In the genomic region with DNA sequence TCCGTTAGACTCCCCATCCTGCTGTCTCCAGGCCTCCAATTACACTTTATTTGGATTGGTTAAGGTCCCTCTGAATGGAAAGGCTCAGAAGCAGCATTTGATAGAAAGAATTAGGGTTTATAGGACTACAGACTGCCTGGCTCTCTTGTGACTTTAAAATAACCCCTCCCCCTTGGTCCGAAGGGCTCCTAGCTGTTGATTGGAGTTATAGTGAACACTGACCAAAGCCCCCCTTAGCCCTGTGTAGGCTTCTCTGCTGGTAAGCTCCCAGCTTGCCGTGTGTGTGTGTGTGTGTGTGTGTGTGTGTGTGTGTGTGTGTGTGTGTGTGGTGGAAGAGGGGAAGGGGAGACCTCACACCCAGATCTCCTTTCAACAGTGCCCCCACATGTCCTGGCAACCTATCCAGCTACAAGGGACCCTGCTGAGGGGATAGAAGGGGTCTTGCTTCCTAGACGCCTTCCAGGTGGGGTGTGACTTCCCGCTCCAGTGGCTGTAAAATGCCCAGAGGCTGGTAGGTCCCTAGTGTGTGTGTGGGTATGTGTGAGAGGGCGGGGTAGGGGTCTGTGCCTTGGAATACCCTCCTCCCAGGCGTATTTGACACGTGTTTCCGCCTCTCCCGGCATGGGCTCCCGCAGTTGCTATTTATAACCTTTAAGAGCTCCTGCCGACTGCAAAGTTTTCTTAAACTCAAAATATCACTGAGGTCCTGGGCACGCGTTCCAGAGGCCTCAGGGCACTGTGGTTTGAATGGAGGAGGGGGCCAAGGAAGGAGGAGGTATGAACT, we compare ENCODE assay signal across 11 mouse cellular contexts. TPM values are rescaled to one million over a fixed set of nuclear protein-coding genes. Genes with fewer than 3 reads are reported as not detected.
DNase-seq lines count a peak whose midpoint lies in the region; ATAC-seq and TF ChIP-seq lines count a peak whose summit lies in the region.
"Had no signal": no experiment of that assay in that cellular context is flagged by ENCODE, and none has a peak within 500 bp of the region (broad histone marks: within the 10 kb centered on the region; RNA-seq: fewer than 3 reads in every experiment).

No protein-coding gene starts in this region.

- H3K36me3 ChIP-seq in intestine, embryonic 15.5 days = no peaks in the 10 kb centered on the region
- no peaks in the 10 kb centered on the region for H3K36me3 ChIP-seq in intestine, postnatal 0 days (ENCODE audit: control insufficient read depth, insufficient read depth)
- H3K36me3 ChIP-seq in embryonic facial prominence, embryonic 12.5 days = no peaks in the 10 kb centered on the region
- H3K36me3 ChIP-seq in heart, embryonic 16.5 days (ENCODE audit: control insufficient read depth, insufficient read depth) = no peaks in the 10 kb centered on the region
- no peaks in the 10 kb centered on the region for H3K36me3 ChIP-seq in limb, embryonic 13.5 days
- H3K36me3 ChIP-seq in neural tube, embryonic 15.5 days = no peaks in the 10 kb centered on the region
- H3K36me3 ChIP-seq: forebrain, embryonic 15.5 days had no signal

- H3K9me3 ChIP-seq in intestine, embryonic 15.5 days = no peaks in the 10 kb centered on the region
- no peaks in the 10 kb centered on the region for H3K9me3 ChIP-seq in intestine, postnatal 0 days (ENCODE audit: control insufficient read depth)
- no peaks in the 10 kb centered on the region for H3K9me3 ChIP-seq in embryonic facial prominence, embryonic 12.5 days
- H3K9me3 ChIP-seq in heart, embryonic 16.5 days (replicated peaks; ENCODE audit: control insufficient read depth, low read length) = no peaks in the 10 kb centered on the region
- H3K9me3 ChIP-seq in limb, embryonic 13.5 days = no peaks in the 10 kb centered on the region
- H3K9me3 ChIP-seq in neural tube, embryonic 15.5 days (replicated peaks) = no peaks in the 10 kb centered on the region
- H3K9me3 ChIP-seq: forebrain, embryonic 15.5 days had no signal

- 0 out of 2 replicates have a peak, but pooled peaks cover 3% of the 10 kb centered on the region for H3K27me3 ChIP-seq in intestine, embryonic 15.5 days (replicated peaks)
- H3K27me3 ChIP-seq in intestine, postnatal 0 days (replicated peaks; ENCODE audit: control insufficient read depth, insufficient read depth, low read length) = peaks cover 1% of the 10 kb centered on the region; the same call in 1 of the 2 replicates
- no peaks in the 10 kb centered on the region for H3K27me3 ChIP-seq in embryonic facial prominence, embryonic 12.5 days
- no peaks in the 10 kb centered on the region for H3K27me3 ChIP-seq in heart, embryonic 16.5 days (ENCODE audit: control insufficient read depth, insufficient read depth, low read length)
- peaks cover 10% of the 10 kb centered on the region for H3K27me3 ChIP-seq in limb, embryonic 13.5 days
- 0 out of 2 replicates have a peak, but pooled peaks cover 8% of the 10 kb centered on the region for H3K27me3 ChIP-seq in neural tube, embryonic 15.5 days (replicated peaks)
- H3K27me3 ChIP-seq: forebrain, embryonic 15.5 days had no signal

- peak overlapping the region; percentile 40; the same call in 1 of the 2 replicates for H3K27ac ChIP-seq in intestine, embryonic 15.5 days
- no peak overlapping the region for H3K27ac ChIP-seq in intestine, postnatal 0 days (ENCODE audit: low read depth, low read length)
- H3K27ac ChIP-seq in embryonic facial prominence, embryonic 12.5 days = peak overlapping the region; percentile 66
- H3K27ac ChIP-seq in heart, embryonic 16.5 days (ENCODE audit: low read length) = peak overlapping the region; percentile 85
- H3K27ac ChIP-seq in limb, embryonic 13.5 days = peak overlapping the region; percentile 72
- no peak overlapping the region for H3K27ac ChIP-seq in neural tube, embryonic 15.5 days (replicated peaks)
- H3K27ac ChIP-seq: forebrain, embryonic 15.5 days had no signal

- no peak overlapping the region for H3K9ac ChIP-seq in intestine, embryonic 15.5 days
- no peak overlapping the region for H3K9ac ChIP-seq in intestine, postnatal 0 days (ENCODE audit: low read depth, low read length)
- no peak overlapping the region for H3K9ac ChIP-seq in embryonic facial prominence, embryonic 12.5 days
- H3K9ac ChIP-seq in heart, embryonic 16.5 days (ENCODE audit: low read length) = peak overlapping the region; percentile 49
- no peak overlapping the region for H3K9ac ChIP-seq in limb, embryonic 13.5 days
- no peak overlapping the region for H3K9ac ChIP-seq in neural tube, embryonic 15.5 days (replicated peaks)
- H3K9ac ChIP-seq: forebrain, embryonic 15.5 days had no signal

- DNase-seq in thymus, postnatal 4 days = no peak
- DNase-seq: adrenal gland, postnatal 14 days; cerebellum, adult 11-12 months; thymus, postnatal 14 days had no signal

- TF ChIP-seq CTCF in intestine, postnatal 0 days (IDR thresholded peaks at IDR 0.05; ENCODE audit: low read depth) = no peak

- no peak overlapping the region for H3K4me3 ChIP-seq in intestine, embryonic 15.5 days (replicated peaks)
- no peak overlapping the region for H3K4me3 ChIP-seq in intestine, postnatal 0 days (ENCODE audit: low read depth, low read length)
- H3K4me3 ChIP-seq in embryonic facial prominence, embryonic 12.5 days = no peak overlapping the region
- no peak overlapping the region for H3K4me3 ChIP-seq in heart, embryonic 16.5 days (ENCODE audit: low read length)
- 0 out of 2 replicates have a peak overlapping the region, but pooled peaks have one; percentile 8 for H3K4me3 ChIP-seq in limb, embryonic 13.5 days
- no peak overlapping the region for H3K4me3 ChIP-seq in neural tube, embryonic 15.5 days (replicated peaks)
- H3K4me3 ChIP-seq: forebrain, embryonic 15.5 days had no signal

- no peak overlapping the region for H3K4me2 ChIP-seq in intestine, embryonic 15.5 days (replicated peaks)
- no peak overlapping the region for H3K4me2 ChIP-seq in intestine, postnatal 0 days (replicated peaks; ENCODE audit: low read depth)
- H3K4me2 ChIP-seq in embryonic facial prominence, embryonic 12.5 days (replicated peaks) = peak overlapping the region; percentile 24
- peak overlapping the region; percentile 43 for H3K4me2 ChIP-seq in heart, embryonic 16.5 days (ENCODE audit: low read depth, low read length)
- H3K4me2 ChIP-seq in limb, embryonic 13.5 days (replicated peaks) = peak overlapping the region; percentile 52
- H3K4me2 ChIP-seq in neural tube, embryonic 15.5 days = no peak overlapping the region
- H3K4me2 ChIP-seq: forebrain, embryonic 15.5 days had no signal

- peak; percentile 64 for ATAC-seq in intestine, embryonic 15.5 days
- ATAC-seq in intestine, postnatal 0 days = no peak
- peak; percentile 59; the same call in 1 of the 2 replicates for ATAC-seq in embryonic facial prominence, embryonic 12.5 days (ENCODE audit: insufficient number of reproducible peaks, insufficient read depth, low FRiP score, low TSS enrichment)
- peak; percentile 81 for ATAC-seq in heart, embryonic 16.5 days (replicated peaks; ENCODE audit: extremely low read depth, insufficient read depth, low FRiP score)
- peak; percentile 82 for ATAC-seq in limb, embryonic 13.5 days (ENCODE audit: low FRiP score, low read depth)
- ATAC-seq in neural tube, embryonic 15.5 days (ENCODE audit: low FRiP score) = no peak
- ATAC-seq: forebrain, embryonic 15.5 days had no signal

- 27% methylated on average over 14 of the region's 14 CpGs for WGBS in intestine, embryonic 15.5 days
- 34% methylated on average over 14 of the region's 14 CpGs for WGBS in intestine, postnatal 0 days
- WGBS in embryonic facial prominence, embryonic 12.5 days = 19% methylated on average over 14 of the region's 14 CpGs
- WGBS in heart, embryonic 16.5 days = 13% methylated on average over 14 of the region's 14 CpGs
- 8% methylated on average over 14 of the region's 14 CpGs for whole genome bisulfite sequencing in limb, embryonic 13.5 days
- 48% methylated on average over 14 of the region's 14 CpGs for WGBS in neural tube, embryonic 15.5 days

- peaks cover 20% of the 10 kb centered on the region for H3K4me1 ChIP-seq in intestine, embryonic 15.5 days (replicated peaks)
- no peaks in the 10 kb centered on the region for H3K4me1 ChIP-seq in intestine, postnatal 0 days (replicated peaks; ENCODE audit: control insufficient read depth, insufficient read depth, low read length)
- H3K4me1 ChIP-seq in embryonic facial prominence, embryonic 12.5 days = peaks cover 41% of the 10 kb centered on the region
- peaks cover 25% of the 10 kb centered on the region for H3K4me1 ChIP-seq in heart, embryonic 16.5 days (ENCODE audit: control insufficient read depth, insufficient read depth, low read length)
- peaks cover 72% of the 10 kb centered on the region for H3K4me1 ChIP-seq in limb, embryonic 13.5 days
- no peaks in the 10 kb centered on the region for H3K4me1 ChIP-seq in neural tube, embryonic 15.5 days
- H3K4me1 ChIP-seq: forebrain, embryonic 15.5 days had no signal

RNA-seq across cellular contexts. Expression of a gene that starts 3.7 kb away (rescaled TPM):
- 21.6 and 23.6 TPM in 2 replicates for polyA plus RNA-seq in intestine, embryonic 15.5 days (2015; fragmentation: Nextera tagmentation; extraction: Ambion mirVana)
- 8.9 and 9.1 TPM in 2 replicates for polyA plus RNA-seq in intestine, postnatal 0 days (2015; fragmentation: Nextera tagmentation; extraction: Ambion mirVana)
- polyA plus RNA-seq in embryonic facial prominence, embryonic 12.5 days (2016; fragmentation: Nextera tagmentation; extraction: Ambion mirVana) = 115 and 117 TPM in 2 replicates
- 21.0 and 26.3 TPM in 2 replicates for polyA plus RNA-seq in heart, embryonic 16.5 days (2015; fragmentation: Nextera tagmentation; extraction: Ambion mirVana)
- polyA plus RNA-seq in limb, embryonic 13.5 days (2015; fragmentation: Nextera tagmentation; extraction: Ambion mirVana) = 91.1 and 97.7 TPM in 2 replicates
- 12.9 and 17.0 TPM in 2 replicates for polyA plus RNA-seq in neural tube, embryonic 15.5 days (2015; fragmentation: Nextera tagmentation; extraction: Ambion mirVana)

RNA-seq across cellular contexts. Expression of a gene that starts 8.9 kb away (rescaled TPM):
- polyA plus RNA-seq in intestine, embryonic 15.5 days (2015; fragmentation: Nextera tagmentation; extraction: Ambion mirVana) = 0.53 and 0.58 TPM in 2 replicates
- polyA plus RNA-seq in intestine, postnatal 0 days (2015; fragmentation: Nextera tagmentation; extraction: Ambion mirVana) = 0.16 TPM in 1 of 2 replicates, not detected in the other
- 1.9 and 2.4 TPM in 2 replicates for polyA plus RNA-seq in embryonic facial prominence, embryonic 12.5 days (2016; fragmentation: Nextera tagmentation; extraction: Ambion mirVana)
- polyA plus RNA-seq in heart, embryonic 16.5 days (2015; fragmentation: Nextera tagmentation; extraction: Ambion mirVana) = 4,391 and 5,295 TPM in 2 replicates
- 3.5 and 4.8 TPM in 2 replicates for polyA plus RNA-seq in limb, embryonic 13.5 days (2015; fragmentation: Nextera tagmentation; extraction: Ambion mirVana)
- 1.9 and 4.1 TPM in 2 replicates for polyA plus RNA-seq in neural tube, embryonic 15.5 days (2015; fragmentation: Nextera tagmentation; extraction: Ambion mirVana)

RNA-seq across cellular contexts. Expression of a gene that starts 47.4 kb away (rescaled TPM):
- not detected in 2 replicates for polyA plus RNA-seq in intestine, embryonic 15.5 days (2015; fragmentation: Nextera tagmentation; extraction: Ambion mirVana)
- not detected in 2 replicates for polyA plus RNA-seq in intestine, postnatal 0 days (2015; fragmentation: Nextera tagmentation; extraction: Ambion mirVana)
- not detected in 2 replicates for polyA plus RNA-seq in embryonic facial prominence, embryonic 12.5 days (2016; fragmentation: Nextera tagmentation; extraction: Ambion mirVana)
- polyA plus RNA-seq in heart, embryonic 16.5 days (2015; fragmentation: Nextera tagmentation; extraction: Ambion mirVana) = 0.15 TPM in 1 of 2 replicates, not detected in the other
- not detected in 2 replicates for polyA plus RNA-seq in limb, embryonic 13.5 days (2015; fragmentation: Nextera tagmentation; extraction: Ambion mirVana)
- not detected in 2 replicates for polyA plus RNA-seq in neural tube, embryonic 15.5 days (2015; fragmentation: Nextera tagmentation; extraction: Ambion mirVana)
- polyA plus RNA-seq: forebrain, embryonic 15.5 days had no signal

Comparison
In these comparisons a context has a peak if more than half of its experiments do, and no peak if none do; other contexts are left out.
1. ATAC-seq: peak in intestine, embryonic 15.5 days (single experiment), embryonic facial prominence, embryonic 12.5 days (single experiment), heart, embryonic 16.5 days (single experiment) and limb, embryonic 13.5 days (single experiment); none in intestine, postnatal 0 days (single experiment) and neural tube, embryonic 15.5 days (single experiment).
2. H3K27ac ChIP-seq: peak in intestine, embryonic 15.5 days (single experiment), embryonic facial prominence, embryonic 12.5 days (single experiment), heart, embryonic 16.5 days (single experiment) and limb, embryonic 13.5 days (single experiment); none in intestine, postnatal 0 days (single experiment) and neural tube, embryonic 15.5 days (single experiment).
3. H3K4me2 ChIP-seq: peak in embryonic facial prominence, embryonic 12.5 days (single experiment), heart, embryonic 16.5 days (single experiment) and limb, embryonic 13.5 days (single experiment); none in intestine, embryonic 15.5 days (single experiment), intestine, postnatal 0 days (single experiment) and neural tube, embryonic 15.5 days (single experiment).
4. RNA of a gene that starts 8.9 kb away (polyA plus RNA-seq): 4,391 to 5,295 TPM in heart, embryonic 16.5 days; 3.5 to 4.8 TPM in limb, embryonic 13.5 days, 1.9 to 4.1 TPM in neural tube, embryonic 15.5 days, 1.9 to 2.4 TPM in embryonic facial prominence, embryonic 12.5 days, 0.53 to 0.58 TPM in intestine, embryonic 15.5 days and 0.16 TPM in intestine, postnatal 0 days; every median in the first group is over 100 times any median in the second.